Mouse (Mus musculus): ENCODE results near the gene Prmt7. TPM values are rescaled to one million over a fixed set of nuclear protein-coding genes. Genes with fewer than 3 reads are reported as not detected.

Prmt7 gene
- polyA plus RNA-seq, 1 experiment from 2014 or later, result 35.5 TPM

DNA sequence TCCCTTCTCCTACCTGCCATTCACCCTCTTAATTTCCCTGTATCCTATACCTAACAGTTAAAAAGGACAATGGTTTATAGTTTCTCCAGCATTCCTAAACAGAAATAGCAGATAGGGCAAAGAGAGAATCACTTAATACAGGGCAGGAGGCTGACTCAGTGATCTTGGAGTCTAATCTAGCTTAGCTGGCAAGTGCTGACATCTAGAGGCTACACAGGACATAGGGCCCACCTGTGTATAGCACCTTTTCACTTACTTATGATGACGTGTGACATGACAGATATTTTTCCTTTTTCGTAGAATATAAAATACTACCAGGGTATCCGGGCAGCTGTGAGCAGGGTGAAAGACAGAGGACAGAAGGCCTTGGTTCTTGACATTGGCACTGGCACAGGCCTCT lies 8.9 kb downstream of the Prmt7 start:
- Histone ChIP-seq H3K4me1 (replicated peaks) (no peaks in the 10 kb centered on the region; the same call in 1 of the 2 replicates), H3K9me3 (replicated peaks) (no peaks in the 10 kb centered on the region), H3K4me2 (no peak overlapping the region), H3K27me3 (replicated peaks) (no peaks in the 10 kb centered on the region), H3K27ac (ENCODE audit: poor library complexity, severe bottlenecking) (no peak overlapping the region), H3K9ac (no peak overlapping the region), H3K36me3 (peaks cover 75% of the 10 kb centered on the region), H3K4me3 (no peak overlapping the region)
- ATAC-seq (ENCODE audit: insufficient number of reproducible peaks, low FRiP score), result no peak
- WGBS, result 62% methylated on average over 3 of the region's 3 CpGs

DNA sequence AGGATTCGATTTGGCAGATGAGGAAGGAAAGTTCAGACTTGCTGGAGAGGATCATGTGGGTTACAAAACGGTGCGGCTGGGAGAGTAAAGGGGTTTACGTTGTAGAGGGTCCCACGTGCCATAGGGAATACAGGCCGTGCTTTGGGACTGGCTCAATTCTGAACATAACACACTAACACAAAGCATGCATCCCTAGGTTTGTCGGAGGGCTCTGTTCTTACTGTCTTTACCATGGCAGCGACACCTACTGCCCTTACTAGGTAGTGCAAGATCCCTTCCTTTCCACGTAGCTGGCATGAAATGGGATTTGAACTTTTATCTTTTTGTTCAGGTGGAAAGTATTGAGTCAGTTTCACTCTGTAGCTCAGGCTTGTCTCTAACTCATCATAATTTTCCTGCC lies 15.9 kb downstream of the Prmt7 start:
- Histone ChIP-seq H3K9ac (no peak overlapping the region), H3K27ac (ENCODE audit: poor library complexity, severe bottlenecking) (no peak overlapping the region), H3K4me3 (no peak overlapping the region), H3K9me3 (replicated peaks) (no peaks in the 10 kb centered on the region), H3K36me3 (peaks cover 76% of the 10 kb centered on the region), H3K4me2 (no peak overlapping the region), H3K4me1 (replicated peaks) (no peaks in the 10 kb centered on the region), H3K27me3 (replicated peaks) (no peaks in the 10 kb centered on the region)
- WGBS, result 46% methylated on average over 9 of the region's 9 CpGs
- no peak for ATAC-seq (ENCODE audit: insufficient number of reproducible peaks, low FRiP score)

DNA sequence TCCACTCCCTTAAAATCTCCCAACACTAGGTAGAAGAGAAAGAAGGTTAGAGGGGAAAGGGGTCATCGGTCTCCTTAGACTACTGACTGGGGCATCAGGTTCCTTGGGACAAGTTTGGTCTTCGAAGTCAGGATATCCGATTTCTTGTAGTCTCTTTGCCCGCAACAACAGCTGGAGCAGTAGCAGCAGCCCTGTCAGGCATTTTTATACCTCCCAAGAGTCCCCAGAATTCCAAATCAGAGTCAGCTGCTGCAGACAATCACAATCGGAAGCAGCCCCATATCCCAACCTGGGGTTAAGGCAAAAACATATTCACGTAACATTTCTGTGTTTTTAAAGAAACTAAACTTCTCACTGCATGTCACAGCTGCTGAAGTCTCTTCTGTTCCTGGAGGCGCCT lies 20.8 kb downstream of the Prmt7 start:
- Histone ChIP-seq H3K27ac (ENCODE audit: poor library complexity, severe bottlenecking) (no peak overlapping the region), H3K4me3 (no peak overlapping the region), H3K4me1 (replicated peaks) (no peaks in the 10 kb centered on the region), H3K27me3 (replicated peaks) (no peaks in the 10 kb centered on the region), H3K4me2 (no peak overlapping the region), H3K36me3 (peaks cover 79% of the 10 kb centered on the region), H3K9ac (no peak overlapping the region), H3K9me3 (replicated peaks) (no peaks in the 10 kb centered on the region)
- no peak for ATAC-seq (ENCODE audit: insufficient number of reproducible peaks, low FRiP score)
- 90% methylated on average over 7 of the region's 7 CpGs for WGBS

DNA sequence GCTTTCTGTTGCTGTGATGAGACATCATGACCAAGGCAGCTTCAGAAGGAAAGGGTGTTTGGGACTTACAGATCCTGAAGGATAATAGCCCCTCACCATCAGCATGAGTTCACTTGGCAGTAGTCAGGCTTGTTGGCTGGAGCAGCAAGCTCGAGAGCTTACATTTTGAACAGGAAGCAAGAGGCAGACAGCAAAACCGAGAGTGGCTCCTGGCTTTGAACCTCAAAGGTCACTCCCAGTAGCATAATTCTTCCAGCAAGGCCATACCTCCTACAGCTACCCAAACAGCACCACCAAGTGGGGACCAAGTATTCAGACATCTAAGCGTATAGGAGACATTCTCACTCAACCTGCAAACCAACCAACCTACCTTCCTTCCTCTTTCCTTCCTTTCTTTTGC lies 22.0 kb downstream of the Prmt7 start:
- Histone ChIP-seq H3K9me3 (replicated peaks) (no peaks in the 10 kb centered on the region), H3K9ac (no peak overlapping the region), H3K4me2 (no peak overlapping the region), H3K4me1 (replicated peaks) (no peaks in the 10 kb centered on the region), H3K36me3 (peaks cover 83% of the 10 kb centered on the region), H3K4me3 (no peak overlapping the region), H3K27me3 (replicated peaks) (no peaks in the 10 kb centered on the region), H3K27ac (ENCODE audit: poor library complexity, severe bottlenecking) (no peak overlapping the region)
- ATAC-seq (ENCODE audit: insufficient number of reproducible peaks, low FRiP score), result no peak
- WGBS, result 78% methylated on average over 3 of the region's 3 CpGs

DNA sequence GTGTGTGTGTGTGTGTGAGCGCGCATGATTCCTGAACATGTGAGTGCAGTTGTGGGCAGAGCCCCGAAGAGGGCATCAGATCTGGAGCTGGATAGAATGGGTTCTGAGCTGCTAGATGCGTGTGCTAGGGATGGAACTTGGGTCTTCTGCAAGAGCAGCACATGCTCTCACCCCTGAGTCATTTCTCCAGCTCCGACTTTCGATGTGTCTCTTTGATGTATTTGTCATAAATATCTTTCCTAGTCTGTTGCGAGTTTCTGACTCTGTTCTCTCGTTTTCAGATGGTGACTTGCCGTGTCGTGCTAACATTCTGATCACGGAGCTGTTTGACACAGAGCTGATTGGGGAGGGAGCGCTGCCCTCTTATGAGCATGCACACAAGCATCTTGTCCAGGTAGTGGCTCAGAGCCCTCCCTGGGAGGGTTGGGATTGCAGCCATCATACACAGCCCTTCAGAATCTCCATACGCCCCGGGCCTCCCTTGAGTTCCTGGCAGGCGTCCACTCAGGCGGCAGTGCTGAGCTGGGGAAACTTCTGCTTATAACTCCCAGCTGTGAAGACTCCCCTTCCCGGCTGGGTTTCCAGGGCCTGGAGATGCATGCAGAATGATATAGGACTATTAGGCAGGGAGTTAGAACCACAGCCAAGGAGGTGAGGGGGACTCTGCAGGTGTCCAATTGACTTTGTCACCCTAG lies 24.0 kb downstream of the Prmt7 start:
- no peak for ATAC-seq (ENCODE audit: insufficient number of reproducible peaks, low FRiP score)
- H3K36me3 ChIP-seq, result peaks cover 84% of the 10 kb centered on the region
- no peaks in the 10 kb centered on the region for H3K4me1 ChIP-seq (replicated peaks)
- no peaks in the 10 kb centered on the region for H3K9me3 ChIP-seq (replicated peaks)
- H3K4me3 ChIP-seq, result no peak overlapping the region
- WGBS, result 90% methylated on average over 17 of the region's 17 CpGs
- H3K9ac ChIP-seq, result no peak overlapping the region
- no peak overlapping the region for H3K4me2 ChIP-seq
- no peak overlapping the region for H3K27ac ChIP-seq (ENCODE audit: poor library complexity, severe bottlenecking)
- H3K27me3 ChIP-seq (replicated peaks), result no peaks in the 10 kb centered on the region

DNA sequence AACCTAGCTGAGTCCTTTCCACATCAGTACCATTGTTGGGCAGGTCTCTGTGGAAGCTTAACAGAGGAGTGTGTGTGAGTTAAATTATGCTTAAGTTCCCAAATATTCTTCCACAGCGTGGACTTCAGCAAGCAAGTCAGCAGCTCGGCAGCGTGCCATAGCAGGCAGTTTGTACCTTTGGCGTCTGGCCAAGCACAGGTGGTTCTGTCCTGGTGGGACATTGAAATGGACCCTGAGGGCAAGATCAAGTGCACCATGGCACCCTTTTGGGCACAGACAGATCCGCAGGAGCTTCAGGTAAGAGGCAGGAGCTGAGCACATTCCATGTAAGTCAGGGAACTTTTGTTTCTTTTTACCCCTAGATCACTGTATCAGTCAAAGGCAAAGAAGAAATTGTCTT lies 26.4 kb downstream of the Prmt7 start:
- Histone ChIP-seq H3K9ac (no peak overlapping the region), H3K9me3 (replicated peaks) (no peaks in the 10 kb centered on the region), H3K27ac (ENCODE audit: poor library complexity, severe bottlenecking) (no peak overlapping the region), H3K4me1 (replicated peaks) (no peaks in the 10 kb centered on the region), H3K36me3 (peaks cover 87% of the 10 kb centered on the region), H3K27me3 (replicated peaks) (no peaks in the 10 kb centered on the region), H3K4me2 (no peak overlapping the region), H3K4me3 (no peak overlapping the region)
- whole genome bisulfite sequencing, result 88% methylated on average over 5 of the region's 5 CpGs
- ATAC-seq (ENCODE audit: insufficient number of reproducible peaks, low FRiP score), result no peak

DNA sequence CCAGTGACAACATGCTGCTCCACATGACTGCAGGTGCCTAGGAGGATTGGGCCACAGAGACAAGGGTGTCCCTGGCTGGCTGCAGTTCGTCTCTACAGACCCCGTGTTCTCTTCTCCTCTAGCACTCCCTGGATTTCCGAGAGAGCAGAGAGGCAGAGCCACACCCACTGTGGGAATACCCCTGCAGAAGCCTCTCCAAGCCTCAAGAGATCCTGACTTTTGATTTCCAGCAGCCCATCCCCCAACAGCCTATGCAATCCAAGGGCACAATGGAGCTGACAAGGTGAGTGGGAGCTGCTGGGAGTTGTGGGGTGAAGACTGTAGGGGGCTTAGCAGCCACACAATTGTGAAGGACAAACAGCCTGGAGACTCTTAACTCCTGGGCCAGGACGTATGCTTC lies 39.5 kb downstream of the Prmt7 start:
- no peak overlapping the region for H3K27ac ChIP-seq (ENCODE audit: poor library complexity, severe bottlenecking)
- H3K9me3 ChIP-seq (replicated peaks), result no peaks in the 10 kb centered on the region
- WGBS, result 58% methylated on average over 4 of the region's 4 CpGs
- no peaks in the 10 kb centered on the region for H3K27me3 ChIP-seq (replicated peaks)
- no peak overlapping the region for H3K9ac ChIP-seq
- peaks cover 81% of the 10 kb centered on the region for H3K36me3 ChIP-seq
- no peak overlapping the region for H3K4me2 ChIP-seq
- H3K4me1 ChIP-seq (replicated peaks), result peaks cover 9% of the 10 kb centered on the region; the same call in 1 of the 2 replicates
- ATAC-seq (ENCODE audit: insufficient number of reproducible peaks, low FRiP score), result no peak
- no peak overlapping the region for H3K4me3 ChIP-seq

DNA sequence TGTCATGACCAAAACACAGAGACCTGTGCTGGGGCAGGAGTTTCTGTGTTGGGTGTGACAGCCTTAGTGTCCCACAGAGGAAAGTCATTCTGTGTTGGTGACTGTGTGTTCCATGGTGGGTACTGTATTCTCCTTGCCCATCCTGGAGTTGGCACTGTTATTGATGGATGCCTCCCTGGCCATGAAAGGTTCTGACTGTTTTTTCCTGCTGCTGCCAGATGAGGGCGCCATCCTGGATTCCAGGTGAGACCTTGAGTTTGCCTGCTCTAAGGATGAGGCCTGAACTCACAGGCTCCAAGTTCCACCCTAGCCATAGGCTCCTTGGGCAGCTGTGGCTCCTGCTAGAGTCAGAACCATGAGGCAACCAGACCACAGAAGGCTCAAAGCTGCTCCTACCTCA lies 47.4 kb downstream of the Prmt7 start:
- no peak overlapping the region for H3K4me3 ChIP-seq
- 21% methylated on average over 1 of the region's 1 CpGs for WGBS
- ATAC-seq (ENCODE audit: insufficient number of reproducible peaks, low FRiP score), result no peak
- H3K4me2 ChIP-seq, result no peak overlapping the region
- H3K36me3 ChIP-seq, result peaks cover 15% of the 10 kb centered on the region
- H3K4me1 ChIP-seq (replicated peaks), result peaks cover 35% of the 10 kb centered on the region
- no peaks in the 10 kb centered on the region for H3K9me3 ChIP-seq (replicated peaks)
- H3K27ac ChIP-seq (ENCODE audit: poor library complexity, severe bottlenecking), result no peak overlapping the region
- H3K27me3 ChIP-seq (replicated peaks), result no peaks in the 10 kb centered on the region
- H3K9ac ChIP-seq, result no peak overlapping the region

DNA sequence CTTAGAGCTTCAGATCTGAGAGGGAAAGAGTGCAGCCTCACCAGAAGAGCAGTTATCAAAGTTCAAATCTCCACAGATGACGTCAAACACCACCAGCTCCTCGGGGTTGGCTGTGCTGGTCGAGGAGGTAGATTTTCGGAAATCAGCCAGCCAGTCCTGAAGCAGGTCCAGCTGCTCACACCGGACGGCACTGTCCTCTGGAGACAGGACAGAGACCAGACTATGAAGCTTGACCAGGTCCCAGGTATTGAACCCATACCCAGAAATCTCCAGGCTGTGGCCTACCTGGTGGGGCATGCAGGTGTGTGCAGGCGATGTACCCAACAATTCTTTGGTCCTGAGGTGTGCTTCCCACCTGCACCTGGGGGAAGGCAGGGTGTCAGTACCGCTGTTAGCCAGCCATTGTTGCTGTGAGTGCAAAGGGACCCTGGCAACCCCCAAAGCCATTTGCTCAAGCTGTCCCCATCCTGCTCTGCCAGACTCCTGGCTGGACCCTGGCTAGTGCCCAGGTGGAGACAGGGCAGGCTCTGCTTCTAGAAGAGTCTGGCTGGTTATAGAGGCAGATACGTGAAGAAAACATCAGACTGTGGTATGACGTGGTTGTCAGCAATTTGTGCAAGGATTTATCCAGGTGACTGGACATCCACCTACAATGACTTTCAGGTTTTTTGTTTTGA lies 49.0 kb downstream of the Prmt7 start:
- Histone ChIP-seq H3K4me3 (no peak overlapping the region), H3K36me3 (peaks cover 8% of the 10 kb centered on the region), H3K4me1 (replicated peaks) (peaks cover 39% of the 10 kb centered on the region), H3K27ac (ENCODE audit: poor library complexity, severe bottlenecking) (no peak overlapping the region), H3K4me2 (no peak overlapping the region), H3K9me3 (replicated peaks) (no peaks in the 10 kb centered on the region), H3K9ac (no peak overlapping the region), H3K27me3 (replicated peaks) (no peaks in the 10 kb centered on the region)
- ATAC-seq (ENCODE audit: insufficient number of reproducible peaks, low FRiP score), result no peak
- WGBS, result 82% methylated on average over 10 of the region's 10 CpGs

DNA sequence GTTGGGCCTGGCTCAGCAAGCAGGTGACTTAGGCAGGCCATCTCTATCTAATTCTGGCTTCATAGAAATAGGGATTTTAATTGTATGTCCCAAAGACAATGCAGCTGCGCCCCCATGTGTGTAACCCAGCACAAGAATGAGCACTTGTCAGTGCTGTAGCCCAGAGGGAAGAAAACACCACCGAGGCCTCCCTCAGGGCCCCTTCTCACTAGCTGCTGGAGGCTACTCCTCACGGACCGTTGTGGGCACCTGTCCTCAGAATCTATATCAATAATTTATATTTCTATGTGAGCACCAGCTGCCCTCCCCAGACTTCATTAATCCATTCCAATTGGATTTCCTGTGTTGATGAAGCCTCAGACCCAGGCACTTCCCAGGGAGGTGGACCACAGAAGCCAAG lies 50.2 kb downstream of the Prmt7 start:
- Histone ChIP-seq H3K4me3 (no peak overlapping the region), H3K27me3 (replicated peaks) (no peaks in the 10 kb centered on the region; the same call in 1 of the 2 replicates), H3K36me3 (peaks cover 8% of the 10 kb centered on the region), H3K4me2 (no peak overlapping the region), H3K9me3 (replicated peaks) (no peaks in the 10 kb centered on the region), H3K4me1 (replicated peaks) (peaks cover 39% of the 10 kb centered on the region), H3K27ac (ENCODE audit: poor library complexity, severe bottlenecking) (no peak overlapping the region), H3K9ac (no peak overlapping the region)
- no peak for ATAC-seq (ENCODE audit: insufficient number of reproducible peaks, low FRiP score)
- WGBS, result 86% methylated on average over 4 of the region's 4 CpGs

DNA sequence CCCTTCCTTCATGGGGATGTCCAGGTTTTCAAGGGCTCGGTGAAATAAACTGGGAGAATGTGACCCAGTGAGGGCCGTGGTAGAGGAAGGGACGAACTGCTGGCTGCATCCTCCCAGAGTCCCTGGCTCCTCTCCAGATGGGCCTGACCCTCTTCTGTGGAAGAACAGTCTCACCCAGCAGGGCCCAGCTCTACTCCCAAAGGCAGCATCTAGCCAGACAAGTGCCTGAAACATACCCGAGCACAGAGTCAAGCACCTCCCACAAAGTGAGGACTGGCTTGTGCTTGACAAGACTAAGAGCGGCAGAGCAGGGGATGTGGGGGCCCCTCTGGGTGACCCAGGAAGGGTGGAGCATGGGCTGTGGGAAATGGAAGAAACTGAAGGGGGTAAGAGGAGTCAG lies 51.6 kb downstream of the Prmt7 start:
- ATAC-seq (ENCODE audit: insufficient number of reproducible peaks, low FRiP score), result peak; percentile 52; the same call in 1 of the 2 replicates
- H3K4me2 ChIP-seq, result no peak overlapping the region
- H3K9me3 ChIP-seq (replicated peaks), result no peaks in the 10 kb centered on the region
- H3K27me3 ChIP-seq (replicated peaks), result no peaks in the 10 kb centered on the region; the same call in 1 of the 2 replicates
- H3K4me3 ChIP-seq, result no peak overlapping the region
- WGBS, result 29% methylated on average over 5 of the region's 5 CpGs
- no peak overlapping the region for H3K9ac ChIP-seq
- H3K36me3 ChIP-seq, result peaks cover 8% of the 10 kb centered on the region
- H3K4me1 ChIP-seq (replicated peaks), result peaks cover 31% of the 10 kb centered on the region
- H3K27ac ChIP-seq (ENCODE audit: poor library complexity, severe bottlenecking), result no peak overlapping the region
